In genomic region chr3:85535042-85535441, GRCm38 (mm10) we compare ENCODE assay signal across 27 mouse cellular contexts. TPM values are rescaled to one million over a fixed set of nuclear protein-coding genes. Genes with fewer than 3 reads are reported as not detected.
DNase-seq lines count a peak whose midpoint lies in the region; ATAC-seq lines count a peak whose summit lies in the region.
"Had no signal": no experiment of that assay in that cellular context is flagged by ENCODE, and none has a peak within 500 bp of the region (broad histone marks: within the 10 kb centered on the region; RNA-seq: fewer than 3 reads in every experiment).

No protein-coding gene starts in this region.

- WGBS in midbrain, embryonic 11.5 days: 90% methylated on average over 3 of the region's 3 CpGs
- 74% methylated on average over 3 of the region's 3 CpGs for WGBS in liver, embryonic 12.5 days (ENCODE audit: insufficient replicate concordance)

- H3K9ac ChIP-seq in midbrain, embryonic 11.5 days (ENCODE audit: low read length): no peak overlapping the region
- H3K9ac ChIP-seq in liver, embryonic 12.5 days: no peak overlapping the region
- H3K9ac ChIP-seq: embryonic facial prominence, embryonic 12.5 days; forebrain, embryonic 13.5 days; heart, embryonic 12.5 days; limb, embryonic 13.5 days; liver, embryonic 13.5 days; lung, embryonic 14.5 days; neural tube, embryonic 12.5 days; stomach, embryonic 15.5 days had no signal

- no peak overlapping the region for H3K27ac ChIP-seq in midbrain, embryonic 11.5 days (ENCODE audit: low read depth, low read length)
- no peak overlapping the region for H3K27ac ChIP-seq in liver, embryonic 12.5 days
- H3K27ac ChIP-seq: embryonic facial prominence, embryonic 12.5 days; forebrain, embryonic 13.5 days; limb, embryonic 13.5 days; liver, embryonic 13.5 days; neural tube, embryonic 12.5 days; stomach, embryonic 15.5 days had no signal

- no peak overlapping the region for H3K4me3 ChIP-seq in midbrain, embryonic 11.5 days (ENCODE audit: low read depth, low read length)
- H3K4me3 ChIP-seq in liver, embryonic 12.5 days: no peak overlapping the region
- H3K4me3 ChIP-seq: embryonic facial prominence, embryonic 12.5 days; forebrain, embryonic 13.5 days; heart, embryonic 12.5 days; limb, embryonic 13.5 days; liver, embryonic 13.5 days; megakaryocyte, embryonic 14.5 days; neural tube, embryonic 12.5 days; stomach, embryonic 15.5 days had no signal

- H3K4me1 ChIP-seq in midbrain, embryonic 11.5 days (ENCODE audit: control insufficient read depth, insufficient read depth, low read length): no peaks in the 10 kb centered on the region
- no peaks in the 10 kb centered on the region for H3K4me1 ChIP-seq in liver, embryonic 12.5 days
- H3K4me1 ChIP-seq: liver, embryonic 13.5 days; megakaryocyte, embryonic 14.5 days; stomach, embryonic 15.5 days had no signal

- H3K4me2 ChIP-seq in midbrain, embryonic 11.5 days: no peak overlapping the region
- H3K4me2 ChIP-seq in liver, embryonic 12.5 days: no peak overlapping the region
- H3K4me2 ChIP-seq: embryonic facial prominence, embryonic 12.5 days; forebrain, embryonic 13.5 days; heart, embryonic 12.5 days; limb, embryonic 13.5 days; liver, embryonic 13.5 days; lung, embryonic 14.5 days; neural tube, embryonic 12.5 days; stomach, embryonic 15.5 days had no signal

- no peak for ATAC-seq in midbrain, embryonic 11.5 days (ENCODE audit: low FRiP score)
- ATAC-seq in liver, embryonic 12.5 days: no peak
- ATAC-seq: forebrain, embryonic 13.5 days; intestine, postnatal 0 days had no signal

- intact Hi-C loops in heart, postnatal 10 days (cut with DNase I): no loop called here
- intact Hi-C loops in gastrocnemius, postnatal 14 days (cut with DNase I; ENCODE audit: low total_unique reads): no loop called here

- no peaks in the 10 kb centered on the region for H3K36me3 ChIP-seq in midbrain, embryonic 11.5 days (ENCODE audit: control insufficient read depth, insufficient read depth, low read length)
- H3K36me3 ChIP-seq in liver, embryonic 12.5 days: no peaks in the 10 kb centered on the region
- H3K36me3 ChIP-seq: embryonic facial prominence, embryonic 12.5 days; G1E; heart, embryonic 12.5 days; limb, embryonic 13.5 days; liver, embryonic 13.5 days; neural tube, embryonic 12.5 days; stomach, embryonic 15.5 days had no signal

- peak; percentile 41 for DNase-seq in heart, adult 11 months
- no peak for DNase-seq in heart, postnatal 10 days
- peak; percentile 6 for DNase-seq in 3T3-L1 (ENCODE audit: low read depth, low spot score)
- peak; percentile 55 for DNase-seq in cerebellum, adult 11 months
- peak; percentile 83 for DNase-seq in cerebellum, adult 9-11 months
- no peak for DNase-seq in gastrocnemius, postnatal 14 days
- no peak for DNase-seq in midbrain, embryonic 11.5 days (ENCODE audit: low spot score, missing footprints)
- DNase-seq: adrenal gland, adult 8-10 months; B cell, adult 2 months; heart, postnatal 14 days; kidney, postnatal 4 days; liver, embryonic 13.5 days; lung, postnatal 36 days; midbrain, embryonic 14.5 days; right cerebral cortex, adult 18-20 months had no signal

- H3K9me3 ChIP-seq in midbrain, embryonic 11.5 days (ENCODE audit: control insufficient read depth, low read length): no peaks in the 10 kb centered on the region
- no peaks in the 10 kb centered on the region for H3K9me3 ChIP-seq in liver, embryonic 12.5 days (replicated peaks)
- H3K9me3 ChIP-seq: embryonic facial prominence, embryonic 12.5 days; forebrain, embryonic 13.5 days; G1E; heart, embryonic 12.5 days; limb, embryonic 13.5 days; liver, embryonic 13.5 days; megakaryocyte, embryonic 14.5 days; neural tube, embryonic 12.5 days; stomach, embryonic 15.5 days had no signal

- no peaks in the 10 kb centered on the region for H3K27me3 ChIP-seq in midbrain, embryonic 11.5 days (ENCODE audit: control insufficient read depth, insufficient read depth, low read length)
- H3K27me3 ChIP-seq in liver, embryonic 12.5 days (replicated peaks): no peaks in the 10 kb centered on the region
- H3K27me3 ChIP-seq: CH12.LX; embryonic facial prominence, embryonic 12.5 days; forebrain, embryonic 13.5 days; heart, embryonic 12.5 days; limb, embryonic 13.5 days; liver, embryonic 13.5 days; neural tube, embryonic 12.5 days; stomach, embryonic 15.5 days had no signal

RNA-seq across cellular contexts. Expression of gene Gatb, which starts 38.9 kb away (rescaled TPM):
- total RNA-seq in heart, postnatal 10 days (2021): 10 to 100 TPM; 25.4 to 27.8 TPM
- total RNA-seq in gastrocnemius, postnatal 14 days (2021): 10 to 100 TPM; 17.7 to 19.2 TPM
- 22.2 and 23.2 TPM in 2 replicates for polyA plus RNA-seq in midbrain, embryonic 11.5 days (2014; fragmentation: Nextera tagmentation; extraction: Ambion mirVana)
- polyA plus RNA-seq in liver, embryonic 12.5 days (2016; fragmentation: Nextera tagmentation; extraction: Ambion mirVana): 22.9 and 24.5 TPM in 2 replicates

Comparison
In these comparisons a context has a peak if more than half of its experiments do, and no peak if none do; other contexts are left out.
1. DNase-seq: peak in heart, adult 11 months (single experiment), 3T3-L1 (single experiment), cerebellum, adult 11 months (single experiment) and cerebellum, adult 9-11 months (single experiment); none in heart, postnatal 10 days (0 of 2), gastrocnemius, postnatal 14 days (single experiment) and midbrain, embryonic 11.5 days (single experiment).